Mouse (Mus musculus) C2C12 (cell line): ENCODE measurements around the gene Gp6. TPM values are rescaled to one million over a fixed set of nuclear protein-coding genes. Genes with fewer than 3 reads are reported as not detected.
A peak's percentile ranks its signal among the peaks of the same experiment; 100 is the strongest.

ENCODE experiments used
- H3K27me3 ChIP-seq: one replicate; pipeline ENCODE4 v1.6.1; 2011; ENCODE audit not compliant: control insufficient read depth, insufficient read depth, insufficient read length
- H3K36me3 ChIP-seq: one replicate; pipeline ENCODE4 v1.6.1; 2011; ENCODE audit not compliant: control insufficient read depth, insufficient read depth
- H3K4me3 ChIP-seq: one replicate; pipeline ENCODE4 v1.5.1; 2011; ENCODE audit warnings: mild to moderate bottlenecking, control low read depth; ENCODE audit not compliant: poor library complexity, insufficient read depth, severe bottlenecking
- H3K79me2 ChIP-seq: one replicate; pipeline ENCODE4 v1.6.1; 2011; ENCODE audit not compliant: control insufficient read depth, insufficient read depth
- H3K79me3 ChIP-seq: one replicate; pipeline ENCODE4 v1.6.1; 2011; ENCODE audit warnings: low read depth, control low read depth
- H3ac ChIP-seq: one replicate; pipeline ENCODE3; 2011; ENCODE audit warnings: low read depth; ENCODE audit not compliant: control insufficient read depth, insufficient read length
- CEBPB ChIP-seq: IDR thresholded peaks from one replicate; pipeline ENCODE4 v1.6.1; 2011; ENCODE audit warnings: low read depth, mild to moderate bottlenecking, control low read depth, moderate library complexity
- CTCF ChIP-seq: IDR thresholded peaks from one replicate; pipeline ENCODE4 v1.5.1; 2011; ENCODE audit not compliant: control insufficient read depth, insufficient read depth, insufficient read length
- FOSL1 ChIP-seq: IDR thresholded peaks from one replicate; pipeline ENCODE4 v1.8.0; 2011; ENCODE audit warnings: mild to moderate bottlenecking, low read length; ENCODE audit not compliant: poor library complexity, insufficient read depth, severe bottlenecking
- MAX ChIP-seq: IDR thresholded peaks from one replicate; pipeline ENCODE4 v1.6.1; 2011; ENCODE audit warnings: mild to moderate bottlenecking, control low read depth
- MYOD1 ChIP-seq: IDR thresholded peaks from one replicate; pipeline ENCODE4 v1.6.1; 2011; ENCODE audit warnings: low read depth; ENCODE audit not compliant: control insufficient read depth, insufficient read length
- MYOG ChIP-seq: IDR thresholded peaks from one replicate; pipeline ENCODE4 v1.6.1; 2011; ENCODE audit not compliant: control insufficient read depth, insufficient read length; ENCODE audit errors: extremely low read depth
- USF1 ChIP-seq: IDR thresholded peaks from one replicate; pipeline ENCODE4 v1.6.1; 2011; ENCODE audit warnings: low read depth, mild to moderate bottlenecking, control low read depth, moderate library complexity
- long read RNA-seq, 2 experiments: library from polyadenylated mRNA; unstranded; transcript quantifications; one replicate each; pipeline ENCODE4 v2.0.0; 2019 to 2020
- polyA plus RNA-seq: library from polyadenylated mRNA; unstranded; fragments of >200 nt; fragmentation: generic; extraction: Trizol; gene quantifications from one replicate; pipeline ENCODE4 v1.2.1, GENCODE M21; 2012; ENCODE audit warnings: missing spikeins

The Gp6 gene
- not detected for polyA plus RNA-seq
- long read RNA-seq, experiment 1, result 0 reads
- long read RNA-seq, experiment 2, result 0 reads

- TF ChIP-seq MYOG (no peak), MYOD1 (no peak), CTCF (no peak), FOSL1 (no peak), MAX (no peak), USF1 (no peak), CEBPB (no peak)
- Histone ChIP-seq H3K4me3 (no peak within 1 kb of the TSS), H3K79me2 (no peaks in the 10 kb centered on the region), H3K36me3 (no peaks in the 10 kb centered on the region), H3K79me3 (no peaks in the 10 kb centered on the region), H3ac (no peak within 1 kb of the TSS), H3K27me3 (no peaks in the 10 kb centered on the region)
Observed at GRCm38 (mm10) chr7:4397730-4398129, at the start of gene Gp6. Gene Gp6, minus strand, starts transcription at chr7:4397744.

- peaks cover 16% of the 10 kb centered on the region for H3K36me3 ChIP-seq
- H3K4me3 ChIP-seq, result no peak overlapping the region
- peaks cover 20% of the 10 kb centered on the region for H3K79me2 ChIP-seq
- H3K79me3 ChIP-seq, result peaks cover 14% of the 10 kb centered on the region
- TF ChIP-seq USF1 (no peak), CEBPB (no peak), CTCF (no peak), FOSL1 (no peak), MAX (no peak), MYOG (no peak), MYOD1 (no peak)
- H3K27me3 ChIP-seq, result peaks cover 9% of the 10 kb centered on the region
- H3ac ChIP-seq, result no peak overlapping the region
Observed at GRCm38 (mm10) chr7:4447138-4447537, 49.6 kb upstream of the Gp6 start.

- Histone ChIP-seq H3K79me2 (peaks cover 24% of the 10 kb centered on the region), H3ac (peak within 1 kb of the TSS; percentile 82), H3K79me3 (peaks cover 14% of the 10 kb centered on the region), H3K36me3 (peaks cover 31% of the 10 kb centered on the region), H3K27me3 (peaks cover 5% of the 10 kb centered on the region), H3K4me3 (peak within 1 kb of the TSS; percentile 60)
- TF ChIP-seq USF1, result no peak
- peak; percentile 72 for TF ChIP-seq MAX
Observed at GRCm38 (mm10) chr7:4445216-4445791, 47.8 kb upstream of the Gp6 start, which contains the start of gene Rdh13. Gene Rdh13, minus strand, starts transcription at chr7:4445649.

- TF ChIP-seq MYOG (no peak), USF1 (peak; percentile 79)
- H3K27me3 ChIP-seq, result no peaks in the 10 kb centered on the region
- H3K4me3 ChIP-seq, result no peak overlapping the region
- H3K36me3 ChIP-seq, result peaks cover 54% of the 10 kb centered on the region
- peaks cover 18% of the 10 kb centered on the region for H3K79me3 ChIP-seq
- peaks cover 41% of the 10 kb centered on the region for H3K79me2 ChIP-seq
- no peak overlapping the region for H3ac ChIP-seq
Observed at GRCm38 (mm10) chr7:4440549-4440948, 43.0 kb upstream of the Gp6 start.

GRCm38 (mm10) chr7:4437721-4438120, 40.2 kb upstream of the Gp6 start:
- peaks cover 3% of the 10 kb centered on the region for H3K79me3 ChIP-seq
- H3K79me2 ChIP-seq, result peaks cover 22% of the 10 kb centered on the region
- peaks cover 63% of the 10 kb centered on the region for H3K36me3 ChIP-seq
- no peaks in the 10 kb centered on the region for H3K27me3 ChIP-seq
- TF ChIP-seq FOSL1, result no peak
- no peak for TF ChIP-seq MYOG
- TF ChIP-seq CTCF, result no peak
- no peak for TF ChIP-seq CEBPB
- TF ChIP-seq MYOD1, result no peak
- TF ChIP-seq USF1, result no peak
- no peak for TF ChIP-seq MAX
- no peak overlapping the region for H3ac ChIP-seq
- no peak overlapping the region for H3K4me3 ChIP-seq

- Histone ChIP-seq H3K4me3 (no peak overlapping the region), H3K36me3 (peaks cover 47% of the 10 kb centered on the region), H3K79me2 (peaks cover 4% of the 10 kb centered on the region), H3K27me3 (no peaks in the 10 kb centered on the region), H3ac (no peak overlapping the region), H3K79me3 (no peaks in the 10 kb centered on the region)
- TF ChIP-seq MAX (no peak), USF1 (no peak), CTCF (no peak), CEBPB (no peak), FOSL1 (no peak), MYOG (no peak), MYOD1 (no peak)
Observed at GRCm38 (mm10) chr7:4432026-4432425, 34.5 kb upstream of the Gp6 start.
